Mouse (Mus musculus) embryonic facial prominence, embryonic 14.5 days (tissue): ENCODE data around the gene Bag1. TPM values are rescaled to one million over a fixed set of nuclear protein-coding genes. Genes with fewer than 3 reads are reported as not detected.

Experiments
- ATAC-seq: fragments of 200-750 bp; cut with Nextera tagmentation; 2 replicates; pipeline ENCODE4 v1.8.0; 2017; ENCODE audit warnings: low read depth, moderate number of reproducible peaks, moderate TSS enrichment
- DNase-seq: peaks from one replicate; pipeline ENCODE4 v3.0.0-alpha.2; 2015; ENCODE audit warnings: low spot score
- H3K27ac ChIP-seq: fragments of 300-500 bp; sonication (generic); replicated peaks from 2 replicates; pipeline ENCODE4 v1.5.1; 2014; ENCODE audit warnings: low read depth, mild to moderate bottlenecking, low read length, moderate library complexity
- H3K27me3 ChIP-seq: fragments of 300-500 bp; sonication (generic); replicated peaks from 2 replicates; pipeline ENCODE4 v1.6.1; 2014; ENCODE audit warnings: low read length; ENCODE audit not compliant: control insufficient read depth, insufficient read depth
- H3K36me3 ChIP-seq: fragments of 300-500 bp; sonication (generic); 2 replicates; pipeline ENCODE4 v1.6.1; 2014; ENCODE audit warnings: low read length, mixed read lengths; ENCODE audit not compliant: control insufficient read depth, insufficient read depth
- H3K4me1 ChIP-seq: fragments of 300-500 bp; sonication (generic); 2 replicates; pipeline ENCODE4 v1.6.1; 2014; ENCODE audit warnings: antibody characterized with exemption, low read length; ENCODE audit not compliant: control insufficient read depth, insufficient read depth
- H3K4me2 ChIP-seq: fragments of 300-500 bp; sonication (generic); 2 replicates; pipeline ENCODE4 v1.6.1; 2014; ENCODE audit warnings: low read depth, mild to moderate bottlenecking, low read length, moderate library complexity, mixed read lengths
- H3K4me3 ChIP-seq: fragments of 300-500 bp; sonication (generic); 2 replicates; pipeline ENCODE4 v1.5.1; 2014; ENCODE audit warnings: low read depth, mild to moderate bottlenecking, low read length
- H3K9ac ChIP-seq: fragments of 300-500 bp; sonication (generic); 2 replicates; pipeline ENCODE4 v1.6.1; 2014; ENCODE audit warnings: low read depth, mild to moderate bottlenecking, low read length, moderate library complexity, mixed read lengths
- H3K9me3 ChIP-seq: fragments of 300-500 bp; sonication (generic); 2 replicates; pipeline ENCODE4 v1.6.1; 2016; ENCODE audit warnings: low read length; ENCODE audit not compliant: control insufficient read depth
- WGBS: fragments of 180-500 bp; shearing (Covaris S2); extraction: QIAGEN DNeasy Blood & Tissue Kit; methylation state at CpG from one replicate; pipeline ENCODE4 v1.1.7; 2014; 5-methylcytosine and 5-hydroxymethylcytosine counted together
- microRNA-seq: library from miRNA; unstranded; fragments of <30 nt; microRNA quantifications from one replicate; pipeline ENCODE4, GENCODE M21; 2016; ENCODE audit warnings: borderline number of aligned reads
- polyA plus RNA-seq: library from polyadenylated mRNA; unstranded; fragments of >200 nt; fragmentation: Nextera tagmentation; extraction: Ambion mirVana; gene quantifications from 2 replicates; pipeline ENCODE4 v1.2.1, GENCODE M21; 2014

Bag1 gene
- polyA plus RNA-seq, 1 experiment from 2014 or later, result 240 TPM

- H3K4me1 ChIP-seq, result no peaks in the 10 kb centered on the region
- no peak overlapping the region for H3K4me2 ChIP-seq
- WGBS, result 83% methylated on average over 4 of the region's 4 CpGs
- H3K36me3 ChIP-seq, result no peaks in the 10 kb centered on the region
- H3K27ac ChIP-seq, result no peak overlapping the region
- no peaks in the 10 kb centered on the region for H3K9me3 ChIP-seq
- no peaks in the 10 kb centered on the region for H3K27me3 ChIP-seq
- no peak overlapping the region for H3K4me3 ChIP-seq
- H3K9ac ChIP-seq, result no peak overlapping the region
- DNase-seq (no peak), ATAC-seq (no peak)
These were observed 58.1 kb downstream of the Bag1 start for GRCm38 (mm10) chr4:40889983-40890382.

GRCm38 (mm10) chr4:40889252-40889651 lies 58.8 kb downstream of the Bag1 start:
- Histone ChIP-seq H3K4me3 (no peak overlapping the region), H3K4me1 (no peaks in the 10 kb centered on the region), H3K4me2 (no peak overlapping the region), H3K9me3 (no peaks in the 10 kb centered on the region), H3K27me3 (no peaks in the 10 kb centered on the region), H3K27ac (no peak overlapping the region), H3K36me3 (no peaks in the 10 kb centered on the region), H3K9ac (no peak overlapping the region)
- ATAC-seq, result no peak; the same call in 1 of the 2 replicates
- DNase-seq, result no peak
- WGBS, result 51% methylated on average over 3 of the region's 3 CpGs

GRCm38 (mm10) chr4:40888839-40889238 lies 59.3 kb downstream of the Bag1 start:
- 73% methylated on average over 11 of the region's 11 CpGs for WGBS

More at GRCm38 (mm10) chr4:40888839-40889238, 59.3 kb downstream of the Bag1 start:
- no peaks in the 10 kb centered on the region for H3K36me3 ChIP-seq
- no peak for ATAC-seq
- H3K9me3 ChIP-seq, result no peaks in the 10 kb centered on the region
- H3K27me3 ChIP-seq, result no peaks in the 10 kb centered on the region
- no peak overlapping the region for H3K4me3 ChIP-seq
- H3K9ac ChIP-seq, result no peak overlapping the region
- no peak overlapping the region for H3K4me2 ChIP-seq
- H3K27ac ChIP-seq, result no peak overlapping the region
- DNase-seq, result no peak
- H3K4me1 ChIP-seq, result no peaks in the 10 kb centered on the region

Small RNA genes lying within 50 kb of the gene (microRNA-seq; reads per million reads assigned to microRNA genes)
- gene Mir3094, result 0.83 reads per million

Other genes with a start within 250 kb of the Bag1 start
- 26.2 and 28.5 TPM in 2 replicates for gene Aptx, start 245.1 kb downstream of the Bag1 start, polyA plus RNA-seq
- 379 and 406 TPM in 2 replicates for gene Dnaja1, start 226.1 kb downstream of the Bag1 start, polyA plus RNA-seq
- 126 and 136 TPM in 2 replicates for gene Smu1, start 190.4 kb downstream of the Bag1 start, polyA plus RNA-seq
- 66.8 and 68.3 TPM in 2 replicates for gene B4galt1, start 94.3 kb downstream of the Bag1 start, polyA plus RNA-seq
- 0.84 TPM in 1 of 2 replicates, not detected in the other for gene Spink4, start 28.2 kb downstream of the Bag1 start, polyA plus RNA-seq
- gene Chmp5, start 113 bp upstream of the Bag1 start, polyA plus RNA-seq, result 103 TPM in 2 replicates
- gene Nfx1, start 22.6 kb upstream of the Bag1 start, polyA plus RNA-seq, result 78.4 and 85.0 TPM in 2 replicates
- 0.18 and 0.74 TPM in 2 replicates for gene Aqp7, start 99.8 kb upstream of the Bag1 start, polyA plus RNA-seq
- 18.4 and 20.4 TPM in 2 replicates for gene Aqp3, start 149.9 kb upstream of the Bag1 start, polyA plus RNA-seq
- gene Nol6, start 176.2 kb upstream of the Bag1 start, polyA plus RNA-seq, result 24.9 and 29.4 TPM in 2 replicates
- 83.7 and 90.7 TPM in 2 replicates for gene Ube2r2, start 187.4 kb upstream of the Bag1 start, polyA plus RNA-seq